Mouse (Mus musculus) hindbrain, embryonic 14.5 days (tissue): Measurements from ENCODE around the gene Zc3h12c. TPM values are rescaled to one million over a fixed set of nuclear protein-coding genes. Genes with fewer than 3 reads are reported as not detected.

Source experiments
- ATAC-seq: fragments of 200-750 bp; cut with Nextera tagmentation; 2 replicates; pipeline ENCODE4 v1.8.0; 2017; ENCODE audit warnings: moderate number of reproducible peaks, mild to moderate bottlenecking, moderate TSS enrichment, moderate library complexity; ENCODE audit not compliant: low FRiP score
- DNase-seq: peaks from one replicate; pipeline ENCODE4 v3.0.0-alpha.2; 2015; ENCODE audit warnings: low spot score
- H3K27ac ChIP-seq: fragments of 300-500 bp; sonication (generic); 2 replicates; pipeline ENCODE4 v1.5.1; 2014; ENCODE audit warnings: mild to moderate bottlenecking, moderate library complexity
- H3K27me3 ChIP-seq: fragments of 300-500 bp; sonication (generic); 2 replicates; pipeline ENCODE4 v1.6.1; 2014; ENCODE audit warnings: mild to moderate bottlenecking, low read length, mixed read lengths; ENCODE audit not compliant: control insufficient read depth, insufficient read depth
- H3K36me3 ChIP-seq: fragments of 300-500 bp; sonication (generic); replicated peaks from 2 replicates; pipeline ENCODE4 v1.6.1; 2014; ENCODE audit not compliant: control insufficient read depth, insufficient read depth
- H3K4me1 ChIP-seq: fragments of 300-500 bp; sonication (generic); replicated peaks from 2 replicates; pipeline ENCODE4 v1.6.1; 2014; ENCODE audit warnings: antibody characterized with exemption, low read length, mixed read lengths; ENCODE audit not compliant: control insufficient read depth, insufficient read depth
- H3K4me2 ChIP-seq: fragments of 300-500 bp; sonication (generic); replicated peaks from 2 replicates; pipeline ENCODE4 v1.6.1; 2014; ENCODE audit warnings: mild to moderate bottlenecking, moderate library complexity
- H3K4me3 ChIP-seq: fragments of 300-500 bp; sonication (generic); replicated peaks from 2 replicates; pipeline ENCODE4 v1.5.1; 2014; ENCODE audit warnings: mild to moderate bottlenecking, low read length
- H3K9ac ChIP-seq: fragments of 300-500 bp; sonication (generic); 2 replicates; pipeline ENCODE4 v1.6.1; 2014
- H3K9me3 ChIP-seq: fragments of 300-500 bp; sonication (generic); 2 replicates; pipeline ENCODE4 v1.6.1; 2016; ENCODE audit warnings: low read length; ENCODE audit not compliant: control insufficient read depth
- WGBS: fragments of 180-500 bp; shearing (Covaris S2); extraction: QIAGEN DNeasy Blood & Tissue Kit; methylation state at CpG from one replicate; pipeline ENCODE4 v1.1.7; 2014; 5-methylcytosine and 5-hydroxymethylcytosine counted together
- polyA plus RNA-seq: library from polyadenylated mRNA; unstranded; fragments of >200 nt; fragmentation: Nextera tagmentation; extraction: Ambion mirVana; gene quantifications from 2 replicates; pipeline ENCODE4 v1.2.1, GENCODE M21; 2014

Gene Zc3h12c
- polyA plus RNA-seq, 1 experiment from 2014 or later: 7.1 TPM

GRCm38 (mm10) chr9:52130348-52130747 lies 38.0 kb downstream of the Zc3h12c start:
- ATAC-seq: no peak
- no peak for DNase-seq
- Histone ChIP-seq H3K4me3 (no peak overlapping the region), H3K9me3 (no peaks in the 10 kb centered on the region), H3K4me2 (no peak overlapping the region), H3K4me1 (no peaks in the 10 kb centered on the region), H3K36me3 (peaks cover 10% of the 10 kb centered on the region), H3K9ac (no peak overlapping the region), H3K27me3 (no peaks in the 10 kb centered on the region), H3K27ac (no peak overlapping the region)
- WGBS: 78% methylated on average over 4 of the region's 4 CpGs

DNA sequence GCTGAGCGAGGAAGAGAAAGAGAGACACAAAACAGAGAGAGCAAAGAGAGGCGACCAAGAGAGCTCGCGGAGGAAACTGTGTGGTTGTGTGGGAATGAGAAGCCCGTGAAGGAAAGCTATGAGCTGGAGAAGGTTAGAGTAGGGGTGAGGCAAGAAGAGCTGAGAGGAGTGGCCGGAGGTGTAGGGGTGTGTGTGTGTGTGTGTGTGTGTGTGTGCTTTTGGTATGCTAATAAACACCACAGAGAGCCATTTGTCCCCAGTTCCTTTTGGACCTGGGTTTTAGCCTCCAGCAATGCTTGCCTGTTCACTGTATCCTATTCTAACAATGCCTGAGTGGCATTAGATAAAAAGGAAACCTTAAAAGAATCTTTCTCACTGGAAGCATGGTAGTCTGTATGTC lies 43.1 kb downstream of the Zc3h12c start:
- no peak for DNase-seq
- ATAC-seq: no peak
- no peak overlapping the region for H3K4me2 ChIP-seq
- H3K27me3 ChIP-seq: no peaks in the 10 kb centered on the region
- no peak overlapping the region for H3K9ac ChIP-seq
- 93% methylated on average over 6 of the region's 6 CpGs for WGBS
- peaks cover 19% of the 10 kb centered on the region for H3K36me3 ChIP-seq
- no peaks in the 10 kb centered on the region for H3K4me1 ChIP-seq
- H3K4me3 ChIP-seq: no peak overlapping the region
- no peak overlapping the region for H3K27ac ChIP-seq
- H3K9me3 ChIP-seq: no peaks in the 10 kb centered on the region

DNA sequence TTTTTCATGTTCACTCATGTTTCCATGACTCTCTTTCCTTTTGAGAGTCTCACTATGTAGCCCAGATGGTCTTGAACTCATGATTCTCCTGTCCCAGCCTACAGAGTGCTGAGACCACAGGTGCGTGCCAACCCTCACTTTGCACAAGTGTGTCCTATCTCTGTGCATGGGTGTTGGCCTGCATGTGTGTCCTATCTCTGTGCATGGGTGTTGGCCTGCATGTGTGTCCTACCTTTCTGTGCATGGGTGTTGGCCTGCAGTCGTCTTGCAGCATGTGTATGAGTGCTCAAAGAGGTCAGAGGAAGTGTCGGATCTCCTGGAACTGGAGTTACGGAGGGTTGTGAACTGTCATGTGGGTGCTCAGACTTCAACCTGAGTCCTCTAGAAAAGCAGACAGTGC lies 49.2 kb downstream of the Zc3h12c start:
- WGBS: 95% methylated on average over 4 of the region's 4 CpGs

GRCm38 (mm10) chr9:52113091-52113490 lies 55.3 kb downstream of the Zc3h12c start:
- Histone ChIP-seq H3K9ac (no peak overlapping the region), H3K27me3 (no peaks in the 10 kb centered on the region), H3K36me3 (peaks cover 49% of the 10 kb centered on the region), H3K9me3 (no peaks in the 10 kb centered on the region), H3K4me2 (no peak overlapping the region), H3K4me3 (no peak overlapping the region), H3K4me1 (no peaks in the 10 kb centered on the region), H3K27ac (no peak overlapping the region)
- ATAC-seq (no peak), DNase-seq (no peak)
- WGBS: 88% methylated on average over 5 of the region's 5 CpGs

More for the DNA sequence above, 49.2 kb downstream of the Zc3h12c start:
- no peaks in the 10 kb centered on the region for H3K27me3 ChIP-seq
- no peak overlapping the region for H3K4me2 ChIP-seq
- ATAC-seq (no peak), DNase-seq (no peak)
- no peak overlapping the region for H3K27ac ChIP-seq
- H3K4me1 ChIP-seq: no peaks in the 10 kb centered on the region
- H3K4me3 ChIP-seq: no peak overlapping the region
- peaks cover 56% of the 10 kb centered on the region for H3K36me3 ChIP-seq
- H3K9ac ChIP-seq: no peak overlapping the region
- no peaks in the 10 kb centered on the region for H3K9me3 ChIP-seq

DNA sequence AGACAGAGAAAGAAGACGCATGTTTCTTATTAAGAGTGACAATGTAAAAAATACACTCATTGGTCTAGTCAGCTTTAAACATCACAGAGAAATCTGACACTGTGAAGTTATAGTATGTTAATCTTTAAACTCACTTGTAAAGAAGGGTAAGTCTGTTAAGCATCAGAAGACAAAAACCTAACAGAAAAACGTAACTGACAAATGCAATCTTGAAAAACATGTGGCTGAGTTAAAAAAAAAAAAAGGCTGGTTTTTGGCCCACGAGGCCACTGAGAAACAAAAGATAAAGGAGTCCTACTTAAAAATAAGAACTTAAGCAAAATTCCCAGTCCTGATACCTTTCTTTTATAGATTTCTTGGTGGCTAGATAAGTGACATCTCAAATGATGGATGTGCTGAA lies 57.6 kb downstream of the Zc3h12c start:
- H3K9me3 ChIP-seq: no peaks in the 10 kb centered on the region
- no peak for DNase-seq

GRCm38 (mm10) chr9:52107161-52107560 lies 61.2 kb downstream of the Zc3h12c start:
- no peak overlapping the region for H3K9ac ChIP-seq
- no peak overlapping the region for H3K27ac ChIP-seq
- H3K9me3 ChIP-seq: no peaks in the 10 kb centered on the region
- no peak overlapping the region for H3K4me2 ChIP-seq
- H3K27me3 ChIP-seq: no peaks in the 10 kb centered on the region
- 96% methylated on average over 3 of the region's 3 CpGs for WGBS
- no peak overlapping the region for H3K4me3 ChIP-seq
- ATAC-seq (no peak), DNase-seq (no peak)
- no peaks in the 10 kb centered on the region for H3K4me1 ChIP-seq
- H3K36me3 ChIP-seq: peaks cover 13% of the 10 kb centered on the region

More for the DNA sequence above, 57.6 kb downstream of the Zc3h12c start:
- no peak overlapping the region for H3K27ac ChIP-seq
- peaks cover 27% of the 10 kb centered on the region for H3K36me3 ChIP-seq
- ATAC-seq: no peak
- H3K27me3 ChIP-seq: no peaks in the 10 kb centered on the region
- WGBS: 82% methylated on average over 3 of the region's 3 CpGs
- no peak overlapping the region for H3K4me3 ChIP-seq
- H3K4me2 ChIP-seq: no peak overlapping the region
- H3K9ac ChIP-seq: no peak overlapping the region
- H3K4me1 ChIP-seq: no peaks in the 10 kb centered on the region

GRCm38 (mm10) chr9:52105423-52105822 lies 62.9 kb downstream of the Zc3h12c start:
- WGBS: 79% methylated on average over 6 of the region's 6 CpGs

GRCm38 (mm10) chr9:52104225-52104615 lies 64.2 kb downstream of the Zc3h12c start:
- no peak overlapping the region for H3K9ac ChIP-seq

More at GRCm38 (mm10) chr9:52105423-52105822, 62.9 kb downstream of the Zc3h12c start:
- no peak overlapping the region for H3K4me2 ChIP-seq
- H3K36me3 ChIP-seq: peaks cover 12% of the 10 kb centered on the region
- H3K4me1 ChIP-seq: no peaks in the 10 kb centered on the region
- no peaks in the 10 kb centered on the region for H3K9me3 ChIP-seq
- no peak overlapping the region for H3K4me3 ChIP-seq
- ATAC-seq (no peak), DNase-seq (no peak)
- H3K9ac ChIP-seq: no peak overlapping the region
- H3K27ac ChIP-seq: no peak overlapping the region
- no peaks in the 10 kb centered on the region for H3K27me3 ChIP-seq

DNA sequence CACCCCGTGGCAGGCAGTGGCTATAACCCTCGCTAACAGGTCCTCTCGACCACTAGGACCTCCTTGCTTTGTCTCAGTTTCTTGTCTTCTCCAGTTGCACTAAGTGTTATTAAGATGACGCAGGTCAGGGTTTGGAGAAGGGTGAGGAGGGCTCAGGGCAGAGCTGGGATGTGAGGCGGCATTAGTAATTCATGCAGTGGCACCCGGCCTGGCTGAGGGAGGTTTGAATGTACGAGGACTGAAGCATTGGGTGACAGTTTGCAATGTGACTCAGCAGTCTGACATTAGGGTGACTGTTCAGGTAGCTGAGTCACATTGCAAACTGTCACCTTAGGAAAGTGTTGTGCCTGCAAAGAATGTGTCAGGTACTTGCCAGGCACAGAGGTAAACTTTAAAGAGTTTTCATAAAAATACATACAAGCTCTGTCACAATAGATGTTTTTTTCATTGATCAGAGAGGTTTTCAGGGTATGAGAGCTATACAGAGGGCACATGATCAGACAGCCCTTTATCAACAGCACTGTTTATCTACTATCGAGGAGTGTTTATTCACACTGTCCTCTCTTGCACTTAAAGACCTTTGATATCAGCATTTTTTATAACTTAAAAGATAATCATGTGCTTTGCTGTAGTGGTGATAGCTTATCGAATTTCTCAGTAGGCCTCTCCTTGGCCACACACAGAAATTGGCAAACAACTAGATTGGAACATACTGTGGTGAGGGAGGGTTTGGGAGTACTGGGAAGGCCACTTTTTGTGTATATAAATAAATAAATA lies 64.7 kb downstream of the Zc3h12c start:
- DNase-seq: no peak
- H3K4me2 ChIP-seq: no peak overlapping the region
- H3K9ac ChIP-seq: no peak overlapping the region
- ATAC-seq: no peak
- 81% methylated on average over 9 of the region's 9 CpGs for WGBS
- peaks cover 9% of the 10 kb centered on the region; the same call in 1 of the 2 replicates for H3K36me3 ChIP-seq
- no peak overlapping the region for H3K27ac ChIP-seq
- no peaks in the 10 kb centered on the region for H3K4me1 ChIP-seq
- H3K4me3 ChIP-seq: no peak overlapping the region
- no peaks in the 10 kb centered on the region for H3K9me3 ChIP-seq
- no peaks in the 10 kb centered on the region for H3K27me3 ChIP-seq

More at GRCm38 (mm10) chr9:52104225-52104615, 64.2 kb downstream of the Zc3h12c start:
- Histone ChIP-seq H3K4me1 (no peaks in the 10 kb centered on the region), H3K36me3 (peaks cover 9% of the 10 kb centered on the region; the same call in 1 of the 2 replicates), H3K4me2 (no peak overlapping the region), H3K27me3 (no peaks in the 10 kb centered on the region), H3K4me3 (no peak overlapping the region), H3K27ac (no peak overlapping the region), H3K9me3 (no peaks in the 10 kb centered on the region)
- no peak for ATAC-seq
- WGBS: 79% methylated on average over 8 of the region's 8 CpGs
- no peak for DNase-seq
